Mouse (Mus musculus) forebrain, embryonic 16.5 days (tissue): ENCODE data around the gene Slc38a9. TPM values are rescaled to one million over a fixed set of nuclear protein-coding genes. Genes with fewer than 3 reads are reported as not detected.

Experiments
- ATAC-seq: fragments of 200-750 bp; cut with Nextera tagmentation; 2 replicates; pipeline ENCODE4 v1.8.0; 2017; ENCODE audit warnings: mild to moderate bottlenecking, moderate library complexity
- H3K27ac ChIP-seq: fragments of 300-500 bp; sonication (generic); 2 replicates; pipeline ENCODE4 v1.5.1; 2014; ENCODE audit warnings: low read length, control low read depth
- H3K27me3 ChIP-seq: fragments of 300-500 bp; sonication (generic); replicated peaks from 2 replicates; pipeline ENCODE4 v1.6.1; 2014; ENCODE audit warnings: low read length; ENCODE audit not compliant: control insufficient read depth, insufficient read depth
- H3K36me3 ChIP-seq: fragments of 300-500 bp; sonication (generic); 2 replicates; pipeline ENCODE4 v1.6.1; 2014; ENCODE audit not compliant: control insufficient read depth, insufficient read depth
- H3K4me1 ChIP-seq: fragments of 300-500 bp; sonication (generic); replicated peaks from 2 replicates; pipeline ENCODE4 v1.6.1; 2014; ENCODE audit warnings: low read length; ENCODE audit not compliant: control insufficient read depth, insufficient read depth
- H3K4me2 ChIP-seq: fragments of 300-500 bp; sonication (generic); 2 replicates; pipeline ENCODE4 v1.6.1; 2014; ENCODE audit warnings: mild to moderate bottlenecking, low read length, control low read depth
- H3K4me3 ChIP-seq: fragments of 300-500 bp; sonication (generic); replicated peaks from 2 replicates; pipeline ENCODE4 v1.5.1; 2014; ENCODE audit warnings: mild to moderate bottlenecking, low read length, control low read depth
- H3K9ac ChIP-seq: fragments of 300-500 bp; sonication (generic); replicated peaks from 2 replicates; pipeline ENCODE4 v1.6.1; 2014; ENCODE audit warnings: low read depth, low read length, control low read depth
- H3K9me3 ChIP-seq: fragments of 300-500 bp; sonication (generic); 2 replicates; pipeline ENCODE4 v1.6.1; 2016; ENCODE audit warnings: low read length; ENCODE audit not compliant: control insufficient read depth
- WGBS: fragments of 180-500 bp; shearing (Covaris S2); extraction: QIAGEN DNeasy Blood & Tissue Kit; methylation state at CpG from one replicate; pipeline ENCODE4 v1.1.7; 2014; 5-methylcytosine and 5-hydroxymethylcytosine counted together
- polyA plus RNA-seq: library from polyadenylated mRNA; unstranded; fragments of >200 nt; fragmentation: Nextera tagmentation; extraction: Ambion mirVana; gene quantifications from 2 replicates; pipeline ENCODE4 v1.2.1, GENCODE M21; 2015

Slc38a9 gene
- polyA plus RNA-seq, 1 experiment from 2014 or later: 28.7 TPM

DNA sequence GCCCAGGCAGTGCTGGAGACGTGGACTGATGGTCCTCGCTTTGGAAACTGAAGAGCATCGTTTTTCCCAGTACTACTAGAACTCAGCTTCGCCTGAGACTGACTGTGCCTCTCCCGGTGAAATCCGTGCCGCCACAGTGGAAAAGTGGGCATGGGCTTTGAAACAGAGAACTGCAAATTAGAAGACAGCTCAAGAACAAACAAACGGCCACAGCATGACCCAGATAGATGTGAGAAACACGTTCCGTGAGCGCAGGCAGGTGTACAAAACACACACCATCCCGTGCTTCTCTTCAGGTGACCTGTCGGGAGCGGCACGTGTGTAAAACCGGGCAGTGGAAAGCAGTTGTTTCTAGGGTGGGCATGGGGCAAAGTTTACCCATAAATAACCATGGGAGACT lies 77.5 kb downstream of the Slc38a9 start:
- WGBS: 88% methylated on average over 16 of the region's 16 CpGs
- Histone ChIP-seq H3K9me3 (no peaks in the 10 kb centered on the region), H3K27ac (no peak overlapping the region), H3K4me1 (no peaks in the 10 kb centered on the region), H3K27me3 (no peaks in the 10 kb centered on the region), H3K4me3 (no peak overlapping the region), H3K36me3 (no peaks in the 10 kb centered on the region), H3K9ac (no peak overlapping the region), H3K4me2 (no peak overlapping the region)
- ATAC-seq: no peak

DNA sequence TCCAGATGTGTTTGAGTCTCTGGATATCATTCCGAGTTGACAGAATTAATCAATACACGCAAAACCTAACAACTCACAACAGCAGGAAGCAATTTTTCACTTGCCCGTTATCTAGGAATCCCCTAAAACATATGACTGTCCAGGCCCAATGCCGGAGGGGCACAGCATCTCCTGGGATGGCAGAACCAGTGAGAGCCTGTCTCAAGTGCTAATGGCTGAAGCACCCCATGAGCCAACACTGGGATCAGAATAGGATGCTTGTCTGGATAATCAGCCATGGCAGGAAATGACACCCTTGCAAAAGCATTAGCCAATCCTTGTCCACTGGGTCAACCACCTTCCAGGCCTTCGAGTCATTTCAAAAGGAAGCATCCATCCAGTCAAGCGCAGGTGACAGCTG lies 79.5 kb downstream of the Slc38a9 start:
- Histone ChIP-seq H3K36me3 (no peaks in the 10 kb centered on the region), H3K4me3 (no peak overlapping the region), H3K9me3 (no peaks in the 10 kb centered on the region), H3K9ac (no peak overlapping the region), H3K27ac (no peak overlapping the region), H3K4me2 (no peak overlapping the region), H3K27me3 (no peaks in the 10 kb centered on the region), H3K4me1 (no peaks in the 10 kb centered on the region)
- WGBS: 84% methylated on average over 6 of the region's 6 CpGs
- ATAC-seq: no peak

DNA sequence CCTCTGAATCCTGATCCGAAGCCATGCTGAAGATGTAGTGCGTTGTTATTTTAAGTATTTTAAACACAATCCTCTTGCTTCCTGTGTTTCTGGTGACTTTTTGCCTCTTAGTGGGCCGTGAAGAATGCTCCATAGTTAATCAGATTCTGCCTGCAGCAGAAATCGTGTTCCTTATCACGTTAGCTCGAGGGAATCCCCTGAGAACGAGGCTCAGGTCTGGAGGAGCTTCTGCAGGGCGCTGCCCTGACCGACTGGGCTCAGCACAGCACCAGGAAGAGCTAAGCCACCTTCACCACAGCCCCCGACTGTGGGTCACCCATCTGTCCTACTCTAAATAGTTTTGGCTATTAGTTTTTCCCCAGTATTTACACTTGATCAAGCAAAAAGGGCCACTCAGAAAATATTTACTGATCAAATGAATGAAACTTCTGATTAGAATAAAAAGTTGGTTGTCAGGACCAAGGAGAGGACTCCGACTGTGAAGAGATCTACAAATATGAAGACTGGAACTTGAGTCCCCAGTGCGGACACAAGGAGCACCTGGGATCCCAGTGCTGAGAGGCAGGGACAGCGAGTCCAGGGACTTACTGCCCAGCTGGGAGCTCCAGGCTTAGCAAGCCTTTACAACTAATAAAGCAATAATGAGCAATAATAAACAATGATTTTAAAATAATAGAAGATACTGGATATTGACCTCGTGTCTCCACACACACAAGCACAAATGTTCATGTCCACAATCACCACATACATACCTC lies 81.7 kb downstream of the Slc38a9 start:
- no peaks in the 10 kb centered on the region for H3K4me1 ChIP-seq
- H3K36me3 ChIP-seq: no peaks in the 10 kb centered on the region
- H3K9ac ChIP-seq: no peak overlapping the region
- WGBS: 71% methylated on average over 14 of the region's 14 CpGs
- H3K4me3 ChIP-seq: no peak overlapping the region
- ATAC-seq: no peak
- no peaks in the 10 kb centered on the region for H3K9me3 ChIP-seq
- H3K27ac ChIP-seq: no peak overlapping the region
- H3K4me2 ChIP-seq: no peak overlapping the region
- H3K27me3 ChIP-seq: no peaks in the 10 kb centered on the region

DNA sequence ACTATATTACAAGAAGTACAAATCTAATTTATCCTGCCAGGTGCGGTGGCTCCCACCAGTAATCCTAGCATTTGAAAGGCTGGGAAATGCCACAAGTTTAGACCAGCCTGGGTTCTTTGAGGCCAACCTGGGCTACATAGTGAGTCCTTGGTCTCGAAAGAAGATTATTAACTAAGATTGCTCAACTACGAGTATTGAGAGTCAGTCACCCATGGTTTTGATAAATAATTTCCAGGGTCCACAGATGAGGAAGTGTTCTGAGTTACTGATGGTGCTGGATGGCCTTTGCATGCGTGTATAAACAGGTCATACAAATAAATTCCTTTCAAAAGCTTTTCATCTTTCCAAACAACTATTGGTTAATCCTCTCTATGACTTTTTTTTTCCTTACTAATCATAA lies 83.1 kb downstream of the Slc38a9 start:
- no peak overlapping the region for H3K9ac ChIP-seq
- no peaks in the 10 kb centered on the region for H3K27me3 ChIP-seq
- H3K27ac ChIP-seq: no peak overlapping the region
- 91% methylated on average over 4 of the region's 4 CpGs for WGBS
- no peaks in the 10 kb centered on the region for H3K4me1 ChIP-seq
- no peaks in the 10 kb centered on the region for H3K36me3 ChIP-seq
- no peak overlapping the region for H3K4me3 ChIP-seq
- H3K9me3 ChIP-seq: no peaks in the 10 kb centered on the region
- H3K4me2 ChIP-seq: no peak overlapping the region
- no peak for ATAC-seq

DNA sequence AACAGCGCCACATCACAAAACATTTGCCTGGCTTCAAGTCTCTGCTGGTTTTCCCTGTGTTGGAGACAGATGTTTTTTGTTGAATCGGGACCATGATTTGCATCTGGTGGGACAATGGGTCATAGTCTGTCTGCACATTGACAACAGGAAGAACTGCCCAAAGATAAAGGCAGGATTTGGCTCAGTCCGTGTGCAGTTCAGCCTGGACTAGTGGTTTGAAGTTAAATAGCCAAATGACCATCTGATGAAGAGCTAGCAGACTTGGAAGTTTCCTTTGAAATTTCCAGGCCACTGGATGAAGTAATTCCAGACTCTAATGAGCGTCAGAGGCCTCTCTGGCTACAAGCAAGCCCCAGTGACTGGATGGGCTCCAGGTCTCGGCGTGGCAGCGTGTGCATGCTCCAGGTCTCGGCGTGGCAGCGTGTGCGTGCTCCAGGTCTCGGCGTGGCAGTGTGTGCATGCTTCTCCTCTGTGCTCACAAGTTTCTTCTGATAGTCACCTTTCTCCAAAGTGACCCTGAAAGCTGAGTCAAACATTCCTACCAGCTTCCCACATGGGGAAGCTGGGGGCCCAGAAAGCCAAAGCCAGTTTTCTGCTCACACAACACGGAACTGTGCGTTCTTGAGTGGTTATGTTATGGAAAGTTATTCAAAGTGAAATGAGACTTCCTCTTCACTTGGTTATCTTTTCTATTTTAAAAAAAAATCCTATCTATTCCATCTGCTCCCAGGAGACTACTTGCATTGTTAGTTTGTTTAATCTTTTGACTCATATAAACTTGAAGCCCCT lies 83.7 kb downstream of the Slc38a9 start:
- no peak overlapping the region for H3K4me2 ChIP-seq
- no peaks in the 10 kb centered on the region for H3K27me3 ChIP-seq
- ATAC-seq: no peak
- H3K9ac ChIP-seq: no peak overlapping the region
- H3K4me3 ChIP-seq: no peak overlapping the region
- no peaks in the 10 kb centered on the region for H3K36me3 ChIP-seq
- no peak overlapping the region for H3K27ac ChIP-seq
- H3K4me1 ChIP-seq: no peaks in the 10 kb centered on the region
- WGBS: 89% methylated on average over 15 of the region's 15 CpGs
- H3K9me3 ChIP-seq: no peaks in the 10 kb centered on the region

DNA sequence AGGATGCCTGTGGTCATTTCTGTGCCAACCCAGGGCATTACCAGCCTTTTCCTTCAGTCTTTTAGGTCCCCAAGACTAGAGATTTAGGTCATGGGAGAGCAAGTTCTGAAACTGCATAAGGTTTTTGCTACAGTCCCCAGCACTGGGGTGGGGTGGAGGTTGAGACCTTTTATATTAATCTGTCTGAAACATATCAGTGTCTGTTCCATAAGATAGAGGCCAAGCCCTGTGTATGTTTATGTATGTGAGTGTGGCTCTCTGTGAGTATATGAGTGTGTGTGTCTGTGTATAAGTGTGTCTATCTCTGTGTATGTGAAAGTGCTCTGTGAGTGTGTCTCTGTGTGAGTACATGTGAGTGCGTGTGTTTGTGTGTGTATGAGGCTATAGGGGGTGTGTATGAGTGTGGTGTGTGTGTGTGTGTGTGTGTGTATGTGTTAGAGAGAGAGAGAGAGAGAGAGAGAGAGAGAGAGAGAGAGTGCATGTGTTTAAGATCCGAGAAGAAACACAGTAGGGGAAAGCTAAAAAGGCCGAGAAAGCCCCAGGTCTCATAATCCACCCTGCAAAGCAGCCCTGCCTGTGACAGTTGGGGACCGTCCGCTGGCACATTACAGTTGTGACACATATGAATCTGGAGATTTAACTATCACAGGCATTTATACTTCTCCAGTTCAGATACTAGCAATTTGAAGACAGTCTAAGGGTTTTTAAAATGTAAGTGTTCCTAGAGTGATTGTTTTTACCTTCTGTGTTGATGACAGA lies 85.6 kb downstream of the Slc38a9 start:
- Histone ChIP-seq H3K27ac (no peak overlapping the region), H3K4me1 (no peaks in the 10 kb centered on the region), H3K27me3 (no peaks in the 10 kb centered on the region), H3K9ac (no peak overlapping the region), H3K36me3 (no peaks in the 10 kb centered on the region), H3K4me2 (no peak overlapping the region), H3K9me3 (no peaks in the 10 kb centered on the region), H3K4me3 (no peak overlapping the region)
- no peak for ATAC-seq
- 78% methylated on average over 5 of the region's 5 CpGs for WGBS

DNA sequence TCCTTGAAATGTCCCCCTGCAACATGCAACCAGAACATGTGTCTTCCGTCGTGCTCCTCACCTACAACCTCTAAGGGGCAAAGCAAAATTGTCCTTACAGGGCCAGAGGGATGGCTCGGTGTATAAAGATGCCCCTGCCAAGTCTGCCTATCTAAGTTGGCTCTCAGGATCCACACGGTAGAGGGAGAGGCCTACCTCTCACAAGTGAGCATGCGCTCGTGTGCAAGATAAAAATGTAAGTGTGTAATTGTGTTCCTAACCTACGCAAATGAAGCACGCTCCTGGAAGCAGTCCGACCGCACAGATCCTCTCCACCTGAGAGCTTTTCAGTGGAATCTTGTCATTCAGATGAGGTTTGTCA lies 86.1 kb downstream of the Slc38a9 start:
- Histone ChIP-seq H3K4me1 (peaks cover 4% of the 10 kb centered on the region), H3K27me3 (no peaks in the 10 kb centered on the region), H3K27ac (no peak overlapping the region), H3K4me3 (no peak overlapping the region), H3K9me3 (no peaks in the 10 kb centered on the region), H3K36me3 (no peaks in the 10 kb centered on the region), H3K9ac (no peak overlapping the region), H3K4me2 (no peak overlapping the region)
- ATAC-seq: no peak
- WGBS: 92% methylated on average over 10 of the region's 10 CpGs

DNA sequence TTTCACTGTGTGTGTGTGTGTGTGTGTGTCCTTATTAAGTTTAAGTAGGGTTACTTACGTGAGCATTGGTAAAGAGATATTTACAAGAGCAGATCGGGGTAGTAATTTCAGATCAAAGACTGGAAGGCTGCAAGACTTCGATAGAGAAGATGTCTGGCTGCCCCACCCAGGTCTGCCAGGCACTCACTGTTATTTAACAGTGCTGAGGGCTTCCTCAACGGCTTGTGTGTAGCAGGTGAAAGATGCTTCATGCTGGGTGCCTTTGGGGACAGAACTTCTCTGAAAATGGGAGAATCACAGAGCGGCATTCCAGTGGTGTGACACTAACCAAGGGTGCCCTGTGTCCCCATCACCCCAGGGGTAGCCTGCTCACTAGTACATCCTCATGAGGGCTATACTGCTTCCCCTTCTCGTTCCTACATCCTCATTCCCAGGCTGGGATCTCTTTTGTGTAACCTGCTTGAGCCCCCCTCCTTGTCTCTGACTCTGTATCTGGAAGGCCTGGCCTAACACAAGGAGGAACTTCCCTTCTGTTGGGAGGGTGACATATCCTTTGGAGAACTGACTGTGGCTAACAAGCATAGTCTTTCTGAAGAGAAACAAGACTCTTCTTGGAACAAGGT lies 87.4 kb downstream of the Slc38a9 start:
- WGBS: 82% methylated on average over 6 of the region's 6 CpGs
- no peak overlapping the region for H3K4me3 ChIP-seq
- H3K9ac ChIP-seq: no peak overlapping the region
- H3K27ac ChIP-seq: no peak overlapping the region
- peaks cover 7% of the 10 kb centered on the region for H3K4me1 ChIP-seq
- no peaks in the 10 kb centered on the region for H3K36me3 ChIP-seq
- no peak overlapping the region for H3K4me2 ChIP-seq
- H3K9me3 ChIP-seq: no peaks in the 10 kb centered on the region
- H3K27me3 ChIP-seq: no peaks in the 10 kb centered on the region
- no peak for ATAC-seq
